Mouse (Mus musculus) brain, embryonic 14.5 days (tissue): ENCODE measurements at regions not wholly inside any gene's neighbourhood (a gene's known extent, or its start where the extent isn't known, plus 50 kb on each side); places are given as distances from the start of the nearest gene placed in this dataset.

Source experiments
- CTCF ChIP-seq: fragments of 200-500 bp; IDR thresholded peaks from 2 replicates; pipeline ENCODE4 v1.5.1; 2012; ENCODE audit warnings: inconsistent platforms, mild to moderate bottlenecking, moderate library complexity, borderline replicate concordance; ENCODE audit not compliant: insufficient read depth, insufficient read length; ENCODE audit errors: extremely low read depth
- POLR2A ChIP-seq: fragments of 200-500 bp; IDR thresholded peaks from 2 replicates; pipeline ENCODE4 v1.6.1; 2012; ENCODE audit warnings: mild to moderate bottlenecking, inconsistent platforms, borderline replicate concordance; ENCODE audit not compliant: poor library complexity, insufficient read depth, insufficient read length, severe bottlenecking; ENCODE audit errors: extremely low read depth

DNA sequence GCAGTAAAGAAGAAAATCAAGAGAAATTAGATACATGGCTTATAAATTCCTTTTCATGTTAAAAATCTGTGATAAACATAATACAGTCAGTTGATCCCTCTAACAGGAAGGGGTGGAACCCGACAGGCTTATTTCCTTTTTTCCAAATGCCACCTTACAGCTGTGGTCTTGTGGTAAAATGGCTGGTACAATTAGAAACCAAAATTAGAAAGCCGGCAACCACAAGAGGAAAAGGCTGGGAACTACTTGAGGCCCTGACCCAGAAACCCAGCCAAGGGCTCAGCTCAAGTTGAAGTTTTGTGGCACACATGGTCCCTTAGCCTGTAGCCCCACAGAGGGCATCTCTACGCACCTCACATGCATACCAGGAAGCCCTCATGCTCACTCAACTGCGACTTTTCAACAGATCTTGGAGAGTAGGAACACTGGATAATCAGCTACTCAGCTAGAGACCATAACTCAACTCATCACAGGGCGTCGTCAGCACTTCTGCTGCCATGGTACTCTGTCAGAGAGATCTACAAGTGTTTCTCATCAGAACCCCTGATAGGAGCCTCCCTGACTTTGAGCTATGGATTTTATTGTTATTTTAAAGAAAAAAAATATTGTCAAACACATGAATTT is 509.4 kb downstream of the Nfib start:
- TF ChIP-seq CTCF (no peak), POLR2A (no peak)
